Mouse (Mus musculus): ENCODE data around the gene Pofut2. TPM values are rescaled to one million over a fixed set of nuclear protein-coding genes. Genes with fewer than 3 reads are reported as not detected.

Gene Pofut2
- polyA plus RNA-seq, 1 experiment, result 44.9 TPM

DNA sequence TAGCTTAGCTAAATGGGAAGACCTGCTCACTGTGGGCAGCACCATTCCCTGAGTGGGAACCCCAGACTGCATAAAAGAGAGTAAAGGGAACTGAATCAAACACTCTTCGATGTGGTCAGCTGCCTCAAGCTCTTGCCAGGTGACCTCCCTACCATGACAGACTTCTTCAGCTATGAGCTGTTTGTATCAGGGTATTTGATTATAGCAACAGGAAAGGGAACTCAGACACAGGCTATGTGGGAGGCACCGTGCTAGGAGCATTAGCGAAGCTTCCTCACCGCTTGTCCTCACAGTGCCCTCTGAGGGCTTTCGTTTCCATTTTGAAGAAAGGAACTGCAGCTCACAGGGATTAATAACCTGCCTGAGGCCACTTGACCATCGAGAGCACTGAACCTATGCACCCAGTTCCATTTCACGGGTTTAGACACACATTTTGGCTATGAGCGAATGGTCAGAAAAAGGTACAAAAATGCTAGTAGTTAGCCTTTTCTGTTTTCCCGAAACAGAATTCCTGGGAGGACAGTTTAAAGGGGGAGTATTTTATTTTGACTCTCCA is 55.8 kb downstream of the Pofut2 start:
- Histone ChIP-seq H3K4me1 (ENCODE audit: control insufficient read depth, insufficient read depth, low read length) (no peaks in the 10 kb centered on the region), H3K27me3 (ENCODE audit: control insufficient read depth, insufficient read depth, low read length) (no peaks in the 10 kb centered on the region), H3K4me3 (replicated peaks; ENCODE audit: insufficient read depth, low read depth, low read length) (no peak overlapping the region), H3K27ac (ENCODE audit: insufficient read depth, low read length) (no peak overlapping the region)
- WGBS, result 93% methylated on average over 9 of the region's 9 CpGs
- no peak for DNase-seq
- TF ChIP-seq CTCF (IDR thresholded peaks at IDR 0.05; ENCODE audit: borderline replicate concordance, insufficient read depth, low read depth, low read length) (no peak), POLR2A (IDR thresholded peaks at IDR 0.05; ENCODE audit: borderline replicate concordance, insufficient read depth, low read length) (no peak)

- Histone ChIP-seq H3K27ac (ENCODE audit: insufficient read depth, low read length) (no peak overlapping the region), H3K4me3 (replicated peaks; ENCODE audit: insufficient read depth, low read depth, low read length) (no peak overlapping the region), H3K27me3 (ENCODE audit: control insufficient read depth, insufficient read depth, low read length) (no peaks in the 10 kb centered on the region), H3K4me1 (ENCODE audit: control insufficient read depth, insufficient read depth, low read length) (no peaks in the 10 kb centered on the region)
- no peak for DNase-seq
- WGBS, result 64% methylated on average over 2 of the region's 2 CpGs
- TF ChIP-seq CTCF (IDR thresholded peaks at IDR 0.05; ENCODE audit: borderline replicate concordance, insufficient read depth, low read depth, low read length), result no peak
- TF ChIP-seq POLR2A (IDR thresholded peaks at IDR 0.05; ENCODE audit: borderline replicate concordance, insufficient read depth, low read length), result no peak
These were observed 56.7 kb downstream of the Pofut2 start for GRCm38 (mm10) chr10:77315682-77316081.

Other genes starting within 250 kb of the Pofut2 start
- 39.5 and 49.4 TPM in 2 replicates for gene Slc19a1, start 227.0 kb upstream of the Pofut2 start, polyA plus RNA-seq (2012; rRNA removed)
- gene Col18a1, start 92.7 kb upstream of the Pofut2 start, polyA plus RNA-seq (2012; rRNA removed), result 45.7 and 52.8 TPM in 2 replicates
- gene Adarb1, start 159.1 kb downstream of the Pofut2 start, polyA plus RNA-seq (2012; rRNA removed), result 154 and 173 TPM in 2 replicates

All from cerebellum, adult 2 months (tissue).